Mouse (Mus musculus): ENCODE results near the gene Sgce. TPM values are rescaled to one million over a fixed set of nuclear protein-coding genes. Genes with fewer than 3 reads are reported as not detected.

The Sgce gene
- polyA plus RNA-seq, 1 experiment from 2014 or later, result 57.5 TPM

GRCm38 (mm10) chr6:4722739-4723138 is 24.3 kb downstream of the Sgce start:
- Histone ChIP-seq H3K4me3 (replicated peaks) (no peak overlapping the region), H3K27ac (no peak overlapping the region), H3K9me3 (no peaks in the 10 kb centered on the region), H3K36me3 (no peaks in the 10 kb centered on the region), H3K9ac (replicated peaks) (no peak overlapping the region), H3K4me1 (replicated peaks) (peaks cover 17% of the 10 kb centered on the region), H3K27me3 (no peaks in the 10 kb centered on the region), H3K4me2 (no peak overlapping the region)
- ATAC-seq (ENCODE audit: insufficient number of reproducible peaks, insufficient read depth, low FRiP score, low TSS enrichment, low read depth), result no peak
- WGBS, result 50% methylated on average over 13 of the region's 13 CpGs

- no peak overlapping the region for H3K4me2 ChIP-seq
- ATAC-seq (ENCODE audit: insufficient number of reproducible peaks, insufficient read depth, low FRiP score, low TSS enrichment, low read depth), result no peak
- H3K9ac ChIP-seq (replicated peaks), result no peak overlapping the region
- H3K4me3 ChIP-seq (replicated peaks), result no peak overlapping the region
- no peaks in the 10 kb centered on the region for H3K9me3 ChIP-seq
- no peaks in the 10 kb centered on the region; the same call in 1 of the 2 replicates for H3K36me3 ChIP-seq
- no peak overlapping the region for H3K27ac ChIP-seq
- H3K4me1 ChIP-seq (replicated peaks), result peaks cover 17% of the 10 kb centered on the region
- H3K27me3 ChIP-seq, result no peaks in the 10 kb centered on the region
- WGBS, result 70% methylated on average over 6 of the region's 6 CpGs
Observed at GRCm38 (mm10) chr6:4722142-4722541, 24.9 kb downstream of the Sgce start.

- H3K27ac ChIP-seq, result no peak overlapping the region
- H3K27me3 ChIP-seq, result no peaks in the 10 kb centered on the region
- no peak overlapping the region for H3K4me3 ChIP-seq (replicated peaks)
- 82% methylated on average over 2 of the region's 2 CpGs for WGBS
- H3K4me1 ChIP-seq (replicated peaks), result no peaks in the 10 kb centered on the region
- H3K9ac ChIP-seq (replicated peaks), result no peak overlapping the region
- no peak overlapping the region for H3K4me2 ChIP-seq
- H3K9me3 ChIP-seq, result no peaks in the 10 kb centered on the region
- no peak for ATAC-seq (ENCODE audit: insufficient number of reproducible peaks, insufficient read depth, low FRiP score, low TSS enrichment, low read depth)
- peaks cover 13% of the 10 kb centered on the region; the same call in 1 of the 2 replicates for H3K36me3 ChIP-seq
Observed at GRCm38 (mm10) chr6:4717344-4717743, 29.7 kb downstream of the Sgce start.

- Histone ChIP-seq H3K4me1 (replicated peaks) (no peaks in the 10 kb centered on the region; the same call in 1 of the 2 replicates), H3K9me3 (no peaks in the 10 kb centered on the region), H3K4me2 (no peak overlapping the region), H3K4me3 (replicated peaks) (no peak overlapping the region), H3K27me3 (no peaks in the 10 kb centered on the region), H3K36me3 (peaks cover 13% of the 10 kb centered on the region; the same call in 1 of the 2 replicates), H3K9ac (replicated peaks) (no peak overlapping the region), H3K27ac (no peak overlapping the region)
- 96% methylated on average over 2 of the region's 2 CpGs for WGBS
- no peak for ATAC-seq (ENCODE audit: insufficient number of reproducible peaks, insufficient read depth, low FRiP score, low TSS enrichment, low read depth)
Observed at GRCm38 (mm10) chr6:4716171-4716570, 30.8 kb downstream of the Sgce start.

GRCm38 (mm10) chr6:4708971-4709370 is 38.0 kb downstream of the Sgce start:
- ATAC-seq (ENCODE audit: insufficient number of reproducible peaks, insufficient read depth, low FRiP score, low TSS enrichment, low read depth), result no peak
- no peak overlapping the region for H3K27ac ChIP-seq
- H3K4me3 ChIP-seq (replicated peaks), result no peak overlapping the region
- no peak overlapping the region for H3K9ac ChIP-seq (replicated peaks)
- 93% methylated on average over 1 of the region's 1 CpGs for WGBS
- H3K4me2 ChIP-seq, result no peak overlapping the region
- H3K36me3 ChIP-seq, result peaks cover 13% of the 10 kb centered on the region; the same call in 1 of the 2 replicates
- H3K4me1 ChIP-seq (replicated peaks), result no peaks in the 10 kb centered on the region; the same call in 1 of the 2 replicates
- no peaks in the 10 kb centered on the region for H3K9me3 ChIP-seq
- H3K27me3 ChIP-seq, result no peaks in the 10 kb centered on the region

GRCm38 (mm10) chr6:4706415-4706814 is 40.6 kb downstream of the Sgce start:
- Histone ChIP-seq H3K9me3 (no peaks in the 10 kb centered on the region), H3K27me3 (no peaks in the 10 kb centered on the region), H3K36me3 (peaks cover 25% of the 10 kb centered on the region; the same call in 1 of the 2 replicates), H3K9ac (replicated peaks) (no peak overlapping the region), H3K4me2 (no peak overlapping the region), H3K27ac (no peak overlapping the region), H3K4me1 (replicated peaks) (no peaks in the 10 kb centered on the region), H3K4me3 (replicated peaks) (no peak overlapping the region)
- no peak for ATAC-seq (ENCODE audit: insufficient number of reproducible peaks, insufficient read depth, low FRiP score, low TSS enrichment, low read depth)
- WGBS, result 64% methylated on average over 5 of the region's 5 CpGs

GRCm38 (mm10) chr6:4703908-4704307 is 43.1 kb downstream of the Sgce start:
- Histone ChIP-seq H3K27me3 (no peaks in the 10 kb centered on the region), H3K36me3 (peaks cover 20% of the 10 kb centered on the region; the same call in 1 of the 2 replicates), H3K9me3 (no peaks in the 10 kb centered on the region), H3K27ac (no peak overlapping the region), H3K4me2 (no peak overlapping the region), H3K4me3 (replicated peaks) (no peak overlapping the region), H3K4me1 (replicated peaks) (no peaks in the 10 kb centered on the region), H3K9ac (replicated peaks) (no peak overlapping the region)
- 69% methylated on average over 7 of the region's 7 CpGs for WGBS
- no peak for ATAC-seq (ENCODE audit: insufficient number of reproducible peaks, insufficient read depth, low FRiP score, low TSS enrichment, low read depth)

GRCm38 (mm10) chr6:4701641-4702040 is 45.4 kb downstream of the Sgce start:
- peaks cover 19% of the 10 kb centered on the region; the same call in 1 of the 2 replicates for H3K36me3 ChIP-seq
- no peaks in the 10 kb centered on the region for H3K4me1 ChIP-seq (replicated peaks)
- H3K4me2 ChIP-seq, result no peak overlapping the region
- no peaks in the 10 kb centered on the region for H3K27me3 ChIP-seq
- H3K27ac ChIP-seq, result no peak overlapping the region
- 73% methylated on average over 8 of the region's 8 CpGs for WGBS
- H3K9ac ChIP-seq (replicated peaks), result no peak overlapping the region
- no peak overlapping the region for H3K4me3 ChIP-seq (replicated peaks)
- no peak for ATAC-seq (ENCODE audit: insufficient number of reproducible peaks, insufficient read depth, low FRiP score, low TSS enrichment, low read depth)
- no peaks in the 10 kb centered on the region for H3K9me3 ChIP-seq

- H3K4me2 ChIP-seq, result no peak overlapping the region
- H3K9ac ChIP-seq (replicated peaks), result no peak overlapping the region
- 25% methylated on average over 3 of the region's 3 CpGs for WGBS
- no peak for ATAC-seq (ENCODE audit: insufficient number of reproducible peaks, insufficient read depth, low FRiP score, low TSS enrichment, low read depth)
- 0 out of 2 replicates have a peak overlapping the region, but pooled peaks have one; percentile 17 for H3K27ac ChIP-seq
- peaks cover 10% of the 10 kb centered on the region; the same call in 1 of the 2 replicates for H3K36me3 ChIP-seq
- H3K4me3 ChIP-seq (replicated peaks), result no peak overlapping the region
- 0 out of 2 replicates have a peak, but pooled peaks cover 3% of the 10 kb centered on the region for H3K4me1 ChIP-seq (replicated peaks)
- H3K9me3 ChIP-seq, result peaks cover 6% of the 10 kb centered on the region; the same call in 1 of the 2 replicates
- H3K27me3 ChIP-seq, result no peaks in the 10 kb centered on the region
Observed at GRCm38 (mm10) chr6:4695778-4696177, 51.2 kb downstream of the Sgce start.

GRCm38 (mm10) chr6:4694672-4695231 is 52.3 kb downstream of the Sgce start:
- Histone ChIP-seq H3K27me3 (no peaks in the 10 kb centered on the region), H3K4me2 (no peak overlapping the region), H3K36me3 (peaks cover 10% of the 10 kb centered on the region; the same call in 1 of the 2 replicates), H3K9ac (replicated peaks) (no peak overlapping the region), H3K4me1 (replicated peaks) (0 out of 2 replicates have a peak, but pooled peaks cover 3% of the 10 kb centered on the region), H3K4me3 (replicated peaks) (no peak overlapping the region), H3K27ac (no peak overlapping the region), H3K9me3 (peaks cover 6% of the 10 kb centered on the region; the same call in 1 of the 2 replicates)
- 52% methylated on average over 8 of the region's 8 CpGs for WGBS
- ATAC-seq (ENCODE audit: insufficient number of reproducible peaks, insufficient read depth, low FRiP score, low TSS enrichment, low read depth), result no peak

- 25% methylated on average over 10 of the region's 10 CpGs for WGBS
- H3K36me3 ChIP-seq, result peaks cover 8% of the 10 kb centered on the region; the same call in 1 of the 2 replicates
- no peak overlapping the region for H3K9ac ChIP-seq (replicated peaks)
- H3K4me1 ChIP-seq (replicated peaks), result 0 out of 2 replicates have a peak, but pooled peaks cover 3% of the 10 kb centered on the region
- H3K27me3 ChIP-seq, result no peaks in the 10 kb centered on the region
- no peak for ATAC-seq (ENCODE audit: insufficient number of reproducible peaks, insufficient read depth, low FRiP score, low TSS enrichment, low read depth)
- H3K4me3 ChIP-seq (replicated peaks), result no peak overlapping the region
- no peak overlapping the region for H3K4me2 ChIP-seq
- H3K27ac ChIP-seq, result no peak overlapping the region
- peaks cover 6% of the 10 kb centered on the region; the same call in 1 of the 2 replicates for H3K9me3 ChIP-seq
Observed at GRCm38 (mm10) chr6:4693544-4693943, 53.5 kb downstream of the Sgce start.

Measured in limb, embryonic 12.5 days (tissue).